Mouse (Mus musculus): ENCODE data around the gene Amd1.

Amd1 gene

GRCm38 (mm10) chr10:40301181-40302075 lies 558 bp downstream of the Amd1 start:
- DNase-seq (ENCODE audit: low read depth, low spot score) = peak; percentile 75

DNA sequence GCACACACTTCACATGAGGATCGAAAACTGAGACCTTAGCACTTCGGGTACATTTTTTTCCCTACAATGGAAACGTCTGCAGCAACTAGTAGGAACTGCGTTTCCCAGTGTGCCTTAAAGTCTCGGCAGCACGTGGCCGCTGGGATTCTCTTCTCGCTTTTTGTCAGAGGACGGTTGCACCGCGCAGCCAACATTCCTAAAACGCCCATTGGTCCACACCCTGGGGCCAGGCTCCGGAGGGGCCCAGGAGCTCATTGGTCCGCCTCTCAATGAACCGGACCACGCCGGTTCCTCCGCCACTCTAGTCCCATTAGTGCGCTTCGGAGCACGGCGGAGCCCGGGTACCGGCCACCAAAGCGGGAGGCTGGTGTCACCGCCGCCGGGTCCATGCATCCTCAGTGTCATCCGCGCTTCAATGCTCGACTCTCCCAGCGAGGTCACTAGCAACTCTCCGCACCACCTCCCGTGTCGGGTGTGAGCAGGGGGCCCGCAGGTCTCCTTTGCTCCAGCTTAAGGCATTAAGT lies 1.3 kb downstream of the Amd1 start:
- peak; percentile 53 for DNase-seq (ENCODE audit: low read depth, low spot score)

GRCm38 (mm10) chr10:40292640-40293039 lies 9.3 kb downstream of the Amd1 start:
- DNase-seq (ENCODE audit: low read depth, low spot score) = no peak

GRCm38 (mm10) chr10:40286767-40287166 lies 15.2 kb downstream of the Amd1 start:
- DNase-seq (ENCODE audit: low read depth, low spot score) = no peak

- DNase-seq (ENCODE audit: low read depth, low spot score) = no peak
These were observed 16.4 kb downstream of the Amd1 start for GRCm38 (mm10) chr10:40285571-40285970.

DNA sequence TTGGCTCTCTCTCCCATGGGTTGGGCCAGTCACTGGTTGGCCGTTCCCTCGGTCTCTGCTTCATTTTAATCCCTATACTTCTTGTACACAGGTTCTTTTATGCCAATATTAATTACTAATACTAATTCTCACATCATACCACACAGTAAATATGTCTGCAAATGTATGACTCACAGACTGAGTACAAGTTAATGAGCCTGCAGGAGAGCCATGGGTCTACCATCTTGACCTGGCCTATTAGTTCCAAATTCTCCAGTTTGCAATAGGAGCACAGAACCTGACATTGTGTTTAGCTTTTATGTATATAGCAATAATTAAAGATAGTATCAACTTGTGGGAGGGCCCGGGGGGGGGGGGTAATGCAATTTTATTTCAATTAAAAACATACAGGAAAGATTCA lies 17.0 kb downstream of the Amd1 start:
- DNase-seq (ENCODE audit: low read depth, low spot score) = no peak

DNA sequence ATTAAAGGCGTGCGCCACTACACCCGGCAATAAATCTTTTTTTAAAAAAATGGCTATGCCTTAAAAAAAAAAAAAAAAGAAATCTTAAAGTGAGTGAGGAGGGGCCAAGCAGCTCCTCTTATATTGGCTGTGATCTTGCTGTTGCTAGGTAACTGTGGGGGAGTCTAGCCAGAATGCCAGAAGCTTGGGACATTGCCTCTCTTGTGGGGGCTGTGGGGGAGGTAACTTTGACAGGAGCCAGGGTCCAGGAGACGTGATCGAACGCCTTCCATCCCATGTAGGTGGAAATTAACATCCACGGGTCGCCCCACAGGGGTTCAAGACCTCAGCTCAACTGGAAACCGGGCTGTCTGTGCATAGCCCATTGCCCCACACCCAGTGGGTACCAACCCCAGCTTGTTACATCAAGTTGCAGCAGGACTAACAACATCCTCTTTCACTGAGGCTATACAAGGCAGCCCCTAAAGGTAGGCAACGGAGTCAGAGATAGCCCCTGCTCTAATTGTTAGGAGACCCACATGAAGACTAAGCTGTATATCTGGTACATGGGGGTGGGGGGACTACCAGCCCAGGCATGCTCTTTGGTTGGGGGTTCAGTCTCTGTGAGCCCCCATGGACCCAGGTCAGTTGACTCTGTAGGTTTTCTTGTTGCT lies 17.7 kb downstream of the Amd1 start:
- no peak for DNase-seq (ENCODE audit: low read depth, low spot score)

GRCm38 (mm10) chr10:40283636-40284035 lies 18.4 kb downstream of the Amd1 start:
- DNase-seq (ENCODE audit: low read depth, low spot score) = no peak

- DNase-seq (ENCODE audit: low read depth, low spot score) = no peak
These were observed 20.4 kb downstream of the Amd1 start for GRCm38 (mm10) chr10:40281565-40281964.

- no peak for DNase-seq (ENCODE audit: low read depth, low spot score)
These were observed 23.7 kb downstream of the Amd1 start for GRCm38 (mm10) chr10:40278317-40278716.

DNA sequence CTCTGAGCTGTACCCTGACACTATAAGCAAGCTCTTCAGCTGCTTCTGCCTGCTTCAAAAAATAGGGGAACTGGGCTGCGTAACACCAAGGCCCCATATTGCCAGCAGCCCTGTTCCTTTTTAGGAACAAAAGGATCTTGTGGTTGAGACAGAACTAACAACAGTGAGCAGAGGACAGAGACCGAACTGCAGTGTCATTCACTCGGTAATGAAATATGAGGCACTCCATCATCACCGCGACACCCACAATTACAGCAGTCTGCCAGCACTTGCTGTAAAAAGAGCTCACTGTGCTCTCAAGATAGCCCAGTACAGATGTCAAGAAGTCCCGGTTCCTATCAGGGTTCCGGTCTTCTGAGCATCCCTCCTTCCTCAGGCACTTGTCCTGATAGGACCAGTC lies 26.0 kb downstream of the Amd1 start:
- DNase-seq (ENCODE audit: low read depth, low spot score) = no peak

DNA sequence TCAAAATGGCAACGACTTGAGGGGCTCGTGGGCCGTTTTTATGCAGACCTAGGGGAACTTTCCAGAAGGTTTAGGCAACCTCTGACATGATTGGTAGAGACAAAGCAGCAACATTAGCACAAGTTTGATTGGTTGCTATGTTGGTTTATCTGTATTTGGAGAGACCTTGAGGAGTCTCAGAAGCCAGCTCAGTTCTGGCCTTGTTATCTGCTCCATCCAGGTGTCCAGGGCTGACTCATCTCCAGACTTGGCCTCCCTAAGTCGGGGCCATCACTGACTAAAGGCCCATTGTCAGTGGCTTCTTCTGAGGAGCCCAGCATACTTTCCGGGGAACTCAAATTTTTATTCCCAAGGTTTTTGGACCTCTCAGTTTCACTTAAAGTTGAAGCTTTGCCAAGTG lies 28.0 kb downstream of the Amd1 start:
- DNase-seq (ENCODE audit: low read depth, low spot score) = no peak

- no peak for DNase-seq (ENCODE audit: low read depth, low spot score)
These were observed 30.8 kb downstream of the Amd1 start for GRCm38 (mm10) chr10:40271216-40271615.

GRCm38 (mm10) chr10:40264920-40265319 lies 37.1 kb downstream of the Amd1 start:
- no peak for DNase-seq (ENCODE audit: low read depth, low spot score)

- no peak for DNase-seq (ENCODE audit: low read depth, low spot score)
These were observed 38.3 kb downstream of the Amd1 start for GRCm38 (mm10) chr10:40263691-40264090.

GRCm38 (mm10) chr10:40262200-40262599 lies 39.8 kb downstream of the Amd1 start:
- no peak for DNase-seq (ENCODE audit: low read depth, low spot score)

DNA sequence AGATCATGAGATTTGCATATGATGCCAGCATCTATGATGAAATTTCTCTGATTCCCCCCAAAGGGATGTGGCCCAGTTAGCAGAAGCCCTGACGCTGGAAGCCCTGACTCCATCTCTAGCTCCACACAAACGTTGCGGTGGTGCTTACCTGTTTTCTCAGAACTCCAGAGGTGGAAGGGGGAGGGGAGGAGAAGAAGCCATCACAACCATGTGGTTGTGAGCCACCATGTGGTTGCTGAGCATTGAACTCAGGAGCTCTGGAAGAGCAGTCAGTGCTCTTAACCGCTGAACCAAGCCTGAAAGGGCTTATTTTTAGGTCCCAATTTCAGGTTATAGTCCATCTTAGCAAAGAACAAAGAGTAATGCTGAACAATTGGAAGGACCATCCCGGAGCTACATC lies 41.7 kb downstream of the Amd1 start:
- no peak for DNase-seq (ENCODE audit: low read depth, low spot score)

DNA sequence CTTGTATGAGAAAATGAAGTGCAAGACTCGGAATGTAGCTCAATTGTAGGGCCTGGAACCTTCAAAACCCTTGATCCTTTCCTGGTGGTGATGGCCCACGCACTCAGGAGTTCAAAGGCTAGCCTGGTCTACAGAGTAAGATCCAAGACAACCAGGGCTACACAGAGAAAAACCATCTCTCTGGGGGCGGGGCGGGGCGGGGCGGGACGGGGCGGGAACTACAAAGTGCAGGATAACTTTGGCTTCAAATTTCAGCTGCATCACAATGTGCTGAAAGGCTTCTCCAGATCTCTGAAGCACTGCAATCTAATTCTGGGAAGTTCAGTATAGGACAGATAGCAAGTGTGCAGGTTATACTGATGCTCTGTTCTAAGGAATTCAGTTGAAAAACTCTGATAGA lies 42.4 kb downstream of the Amd1 start:
- DNase-seq (ENCODE audit: low read depth, low spot score) = peak; percentile 16

- DNase-seq (ENCODE audit: low read depth, low spot score) = peak; percentile 78
These were observed 43.0 kb downstream of the Amd1 start for GRCm38 (mm10) chr10:40258976-40259375.

DNA sequence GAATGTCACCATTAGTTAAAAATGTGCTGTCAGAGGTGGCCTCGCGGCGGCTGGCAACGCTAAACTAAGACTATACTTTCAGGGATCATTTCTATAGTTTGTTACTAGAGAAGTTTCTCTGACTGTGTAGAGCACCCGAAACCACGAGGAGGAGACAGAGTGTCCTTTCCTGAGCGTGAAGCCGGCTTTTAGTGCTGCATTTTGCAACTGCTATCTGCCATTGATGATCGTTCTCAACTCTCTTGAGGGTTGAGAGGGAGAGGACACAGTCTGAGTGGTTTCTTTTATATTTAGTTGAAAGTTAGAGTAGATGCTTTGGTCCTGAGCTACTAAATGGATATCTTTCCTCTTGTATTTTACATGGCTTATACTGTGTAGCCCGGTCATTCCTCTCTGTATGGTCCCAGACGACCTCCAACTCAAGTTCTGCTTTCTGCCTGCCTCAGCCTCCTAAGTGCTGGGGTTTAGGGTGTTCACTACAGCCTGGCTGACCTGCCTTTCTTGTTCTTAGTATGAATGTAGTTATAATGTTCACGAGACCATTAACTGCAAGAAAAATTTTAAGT lies 43.5 kb downstream of the Amd1 start:
- DNase-seq (ENCODE audit: low read depth, low spot score) = peak; percentile 94

GRCm38 (mm10) chr10:40257414-40258255 lies 44.4 kb downstream of the Amd1 start, which contains the start of gene Gtf3c6:
Gene Gtf3c6, minus strand, starts transcription at chr10:40258108.
- DNase-seq (ENCODE audit: low read depth, low spot score) = peak; percentile 95
